Mouse (Mus musculus): ENCODE results near the gene Ptprg. TPM values are rescaled to one million over a fixed set of nuclear protein-coding genes. Genes with fewer than 3 reads are reported as not detected.

Gene Ptprg
- polyA plus RNA-seq, 1 experiment from 2014 or later = 42.3 TPM

DNA sequence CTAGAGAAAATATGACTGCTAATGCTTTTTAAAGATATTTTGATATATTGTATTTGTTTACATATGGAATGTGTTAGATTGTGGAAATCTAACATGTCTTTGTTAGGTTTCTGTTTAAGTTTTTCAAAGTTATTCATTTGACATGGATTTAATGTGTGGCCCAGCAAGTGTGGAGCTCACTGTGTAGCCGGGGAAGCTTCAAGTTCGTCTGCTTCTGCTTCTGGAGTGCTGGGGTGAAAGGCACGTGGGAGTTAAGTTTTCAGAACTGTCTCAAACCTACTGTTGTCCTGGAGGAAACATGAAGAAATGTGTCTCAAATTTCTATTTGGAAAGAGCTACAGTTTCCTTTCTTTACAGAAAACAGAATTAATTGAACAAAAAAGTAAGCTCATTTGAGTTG lies 311.5 kb downstream of the Ptprg start:
- H3K27ac ChIP-seq (ENCODE audit: low read depth, low read length) = no peak overlapping the region
- 53% methylated on average over 3 of the region's 3 CpGs for WGBS
- no peak for ATAC-seq (ENCODE audit: low read depth)
- H3K4me1 ChIP-seq (ENCODE audit: control insufficient read depth, insufficient read depth, low read length) = no peaks in the 10 kb centered on the region
- H3K36me3 ChIP-seq (ENCODE audit: control insufficient read depth, insufficient read depth, low read length) = no peaks in the 10 kb centered on the region
- no peaks in the 10 kb centered on the region for H3K9me3 ChIP-seq (ENCODE audit: control insufficient read depth, low read length)
- H3K4me2 ChIP-seq (ENCODE audit: low read depth, low read length) = no peak overlapping the region
- no peak overlapping the region for H3K9ac ChIP-seq (replicated peaks; ENCODE audit: low read depth, low read length)
- no peaks in the 10 kb centered on the region for H3K27me3 ChIP-seq (ENCODE audit: control insufficient read depth, insufficient read depth, low read length)
- H3K4me3 ChIP-seq (ENCODE audit: low read depth, low read length) = no peak overlapping the region

DNA sequence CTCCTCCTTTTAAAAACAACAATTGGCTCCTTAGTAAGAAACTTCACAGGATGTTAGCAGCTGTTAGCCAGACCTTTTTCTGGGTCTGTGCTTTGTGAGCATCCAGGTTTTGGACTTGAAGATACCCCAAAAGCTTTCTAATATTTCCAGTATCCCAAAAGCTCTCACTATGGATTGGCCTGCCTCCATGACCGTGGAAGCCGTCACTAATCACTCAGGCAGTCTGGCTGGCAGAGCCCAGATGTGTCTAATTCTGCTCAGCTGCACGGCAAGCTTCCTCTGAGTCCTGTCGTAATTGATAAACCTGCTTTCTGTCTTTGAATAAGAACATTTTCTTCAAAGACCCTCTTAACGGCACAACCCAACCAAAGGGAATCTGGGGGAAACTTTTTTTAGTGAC lies 312.0 kb downstream of the Ptprg start:
- Histone ChIP-seq H3K27ac (ENCODE audit: low read depth, low read length) (no peak overlapping the region), H3K9me3 (ENCODE audit: control insufficient read depth, low read length) (no peaks in the 10 kb centered on the region), H3K36me3 (ENCODE audit: control insufficient read depth, insufficient read depth, low read length) (no peaks in the 10 kb centered on the region), H3K27me3 (ENCODE audit: control insufficient read depth, insufficient read depth, low read length) (no peaks in the 10 kb centered on the region), H3K4me3 (ENCODE audit: low read depth, low read length) (no peak overlapping the region), H3K4me1 (ENCODE audit: control insufficient read depth, insufficient read depth, low read length) (no peaks in the 10 kb centered on the region), H3K9ac (replicated peaks; ENCODE audit: low read depth, low read length) (no peak overlapping the region), H3K4me2 (ENCODE audit: low read depth, low read length) (no peak overlapping the region)
- no peak for ATAC-seq (ENCODE audit: low read depth)
- 41% methylated on average over 5 of the region's 5 CpGs for WGBS

DNA sequence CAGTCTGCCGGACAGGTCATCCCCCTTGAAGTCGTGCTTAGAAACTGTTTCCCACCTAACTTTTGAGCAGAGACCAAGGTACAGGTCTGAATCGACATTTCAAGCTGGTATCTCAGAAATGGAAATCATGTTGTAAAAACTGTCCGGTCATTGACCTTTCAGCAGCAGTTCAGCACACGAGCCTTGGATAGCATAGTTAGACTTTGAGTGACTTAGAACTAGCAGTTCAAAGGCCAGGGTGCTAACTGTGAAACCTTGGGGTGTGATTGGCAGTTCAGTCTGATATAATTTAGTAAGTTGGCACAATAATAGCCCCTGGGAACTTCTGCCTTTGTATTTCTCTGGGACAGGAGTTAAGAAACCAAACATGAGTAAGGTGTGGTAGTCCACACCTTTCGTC lies 312.5 kb downstream of the Ptprg start:
- H3K4me1 ChIP-seq (ENCODE audit: control insufficient read depth, insufficient read depth, low read length) = no peaks in the 10 kb centered on the region
- H3K9me3 ChIP-seq (ENCODE audit: control insufficient read depth, low read length) = no peaks in the 10 kb centered on the region
- H3K27ac ChIP-seq (ENCODE audit: low read depth, low read length) = no peak overlapping the region
- no peak overlapping the region for H3K9ac ChIP-seq (replicated peaks; ENCODE audit: low read depth, low read length)
- WGBS = 90% methylated on average over 6 of the region's 6 CpGs
- ATAC-seq (ENCODE audit: low read depth) = no peak
- no peaks in the 10 kb centered on the region for H3K36me3 ChIP-seq (ENCODE audit: control insufficient read depth, insufficient read depth, low read length)
- no peak overlapping the region for H3K4me2 ChIP-seq (ENCODE audit: low read depth, low read length)
- H3K27me3 ChIP-seq (ENCODE audit: control insufficient read depth, insufficient read depth, low read length) = no peaks in the 10 kb centered on the region
- H3K4me3 ChIP-seq (ENCODE audit: low read depth, low read length) = no peak overlapping the region

DNA sequence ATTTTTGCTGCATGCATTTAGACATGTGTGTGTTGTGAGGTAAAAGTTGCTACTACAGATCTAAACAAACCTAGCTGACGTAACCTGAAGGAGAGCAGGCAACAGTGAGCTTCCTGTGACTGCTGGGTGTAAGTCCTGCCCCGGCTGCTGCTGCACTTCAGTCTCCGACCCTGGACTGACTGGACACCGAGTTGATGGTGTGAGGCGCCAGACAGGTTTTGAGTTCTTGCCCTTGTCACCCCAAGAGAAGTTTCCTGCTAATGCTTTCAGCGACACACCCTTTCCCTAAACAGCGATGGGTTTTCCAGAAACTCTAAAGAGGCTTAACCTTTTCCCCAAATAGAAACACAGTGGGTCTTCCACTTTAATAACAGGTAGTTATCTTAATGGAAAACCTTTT lies 313.1 kb downstream of the Ptprg start:
- WGBS = 88% methylated on average over 7 of the region's 7 CpGs
- no peak for ATAC-seq (ENCODE audit: low read depth)
- Histone ChIP-seq H3K9me3 (ENCODE audit: control insufficient read depth, low read length) (no peaks in the 10 kb centered on the region), H3K27ac (ENCODE audit: low read depth, low read length) (no peak overlapping the region), H3K4me1 (ENCODE audit: control insufficient read depth, insufficient read depth, low read length) (no peaks in the 10 kb centered on the region), H3K9ac (replicated peaks; ENCODE audit: low read depth, low read length) (no peak overlapping the region), H3K4me2 (ENCODE audit: low read depth, low read length) (no peak overlapping the region), H3K27me3 (ENCODE audit: control insufficient read depth, insufficient read depth, low read length) (no peaks in the 10 kb centered on the region), H3K4me3 (ENCODE audit: low read depth, low read length) (no peak overlapping the region), H3K36me3 (ENCODE audit: control insufficient read depth, insufficient read depth, low read length) (no peaks in the 10 kb centered on the region)

DNA sequence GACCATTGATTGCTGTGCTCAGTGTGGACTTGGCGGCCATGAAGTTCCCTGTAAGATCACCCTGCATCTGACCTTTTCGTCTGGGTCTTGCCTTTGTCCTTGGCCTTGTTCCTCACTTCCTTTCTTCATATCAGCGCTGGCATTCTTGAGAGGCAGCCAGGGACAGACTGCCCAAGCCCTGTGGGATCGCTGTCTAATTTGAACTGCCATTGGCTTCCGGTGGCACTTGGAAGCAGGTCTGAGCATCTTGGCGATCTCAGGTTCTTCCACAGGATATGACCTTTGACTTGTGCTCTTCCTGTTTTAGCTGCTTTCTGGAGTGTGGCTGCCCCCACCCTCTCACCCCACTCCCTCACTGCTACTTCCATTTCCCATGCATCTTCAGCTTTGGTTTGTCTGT lies 315.3 kb downstream of the Ptprg start:
- Histone ChIP-seq H3K4me3 (ENCODE audit: low read depth, low read length) (no peak overlapping the region), H3K27me3 (ENCODE audit: control insufficient read depth, insufficient read depth, low read length) (no peaks in the 10 kb centered on the region), H3K4me1 (ENCODE audit: control insufficient read depth, insufficient read depth, low read length) (peaks cover 3% of the 10 kb centered on the region; the same call in 1 of the 2 replicates), H3K36me3 (ENCODE audit: control insufficient read depth, insufficient read depth, low read length) (no peaks in the 10 kb centered on the region), H3K27ac (ENCODE audit: low read depth, low read length) (no peak overlapping the region), H3K9me3 (ENCODE audit: control insufficient read depth, low read length) (no peaks in the 10 kb centered on the region), H3K9ac (replicated peaks; ENCODE audit: low read depth, low read length) (no peak overlapping the region), H3K4me2 (ENCODE audit: low read depth, low read length) (no peak overlapping the region)
- no peak for ATAC-seq (ENCODE audit: low read depth)
- 78% methylated on average over 6 of the region's 6 CpGs for WGBS

DNA sequence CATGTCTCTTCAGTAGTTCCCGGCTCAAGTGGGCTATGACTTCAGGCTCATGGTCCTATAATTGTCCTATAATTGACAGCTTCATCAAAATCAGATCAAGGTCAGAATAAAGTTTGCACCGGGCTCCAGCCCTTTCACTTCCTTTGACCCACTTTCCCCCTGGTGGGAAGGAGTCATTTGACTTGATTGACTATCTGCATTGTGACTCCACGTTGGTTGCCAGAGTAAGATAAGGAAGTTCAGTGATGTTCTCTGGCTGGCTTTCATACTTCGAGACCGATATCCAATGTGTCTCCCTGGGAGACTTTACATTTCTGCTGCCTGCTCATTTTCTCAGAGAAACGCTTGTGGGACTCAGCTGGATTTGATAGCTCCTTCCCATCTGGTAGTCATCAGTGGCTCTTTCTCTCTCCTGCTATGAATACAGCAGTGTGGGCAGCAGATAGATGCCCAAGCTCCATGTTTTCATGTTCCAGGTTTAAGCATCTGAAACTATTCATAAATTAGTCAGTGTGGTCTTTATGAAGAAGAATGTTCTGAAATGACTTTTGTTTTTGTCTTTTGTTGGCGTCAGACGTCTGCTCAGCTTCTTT lies 318.5 kb downstream of the Ptprg start:
- no peaks in the 10 kb centered on the region for H3K36me3 ChIP-seq (ENCODE audit: control insufficient read depth, insufficient read depth, low read length)
- ATAC-seq (ENCODE audit: low read depth) = no peak
- no peak overlapping the region for H3K9ac ChIP-seq (replicated peaks; ENCODE audit: low read depth, low read length)
- no peak overlapping the region for H3K4me2 ChIP-seq (ENCODE audit: low read depth, low read length)
- no peak overlapping the region for H3K4me3 ChIP-seq (ENCODE audit: low read depth, low read length)
- WGBS = 33% methylated on average over 8 of the region's 8 CpGs
- H3K27me3 ChIP-seq (ENCODE audit: control insufficient read depth, insufficient read depth, low read length) = no peaks in the 10 kb centered on the region
- H3K27ac ChIP-seq (ENCODE audit: low read depth, low read length) = no peak overlapping the region
- H3K4me1 ChIP-seq (ENCODE audit: control insufficient read depth, insufficient read depth, low read length) = peaks cover 8% of the 10 kb centered on the region; the same call in 1 of the 2 replicates
- no peaks in the 10 kb centered on the region for H3K9me3 ChIP-seq (ENCODE audit: control insufficient read depth, low read length)

DNA sequence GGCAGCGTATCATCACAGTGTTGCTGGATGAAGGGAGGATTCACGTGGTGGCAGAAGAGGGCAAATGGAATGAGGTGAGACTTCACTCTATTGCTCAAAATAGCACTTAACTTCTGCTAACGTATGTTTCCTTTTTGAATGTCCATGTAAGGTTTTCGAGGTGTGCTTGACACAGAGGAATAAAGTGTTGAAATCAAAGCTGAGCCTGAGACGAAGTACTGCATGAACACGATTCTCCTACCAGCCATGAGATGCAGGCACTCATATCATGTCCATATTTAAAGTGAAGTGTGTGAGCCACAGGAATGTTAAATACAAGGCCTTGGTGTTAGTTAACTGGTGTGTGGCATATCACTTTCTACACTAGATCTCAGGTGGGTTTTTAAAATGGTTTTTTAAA lies 320.9 kb downstream of the Ptprg start:
- Histone ChIP-seq H3K9me3 (ENCODE audit: control insufficient read depth, low read length) (no peaks in the 10 kb centered on the region), H3K4me1 (ENCODE audit: control insufficient read depth, insufficient read depth, low read length) (peaks cover 8% of the 10 kb centered on the region; the same call in 1 of the 2 replicates), H3K36me3 (ENCODE audit: control insufficient read depth, insufficient read depth, low read length) (no peaks in the 10 kb centered on the region), H3K9ac (replicated peaks; ENCODE audit: low read depth, low read length) (no peak overlapping the region), H3K4me2 (ENCODE audit: low read depth, low read length) (no peak overlapping the region), H3K4me3 (ENCODE audit: low read depth, low read length) (no peak overlapping the region), H3K27me3 (ENCODE audit: control insufficient read depth, insufficient read depth, low read length) (no peaks in the 10 kb centered on the region), H3K27ac (ENCODE audit: low read depth, low read length) (no peak overlapping the region)
- WGBS = 91% methylated on average over 6 of the region's 6 CpGs
- no peak for ATAC-seq (ENCODE audit: low read depth)

DNA sequence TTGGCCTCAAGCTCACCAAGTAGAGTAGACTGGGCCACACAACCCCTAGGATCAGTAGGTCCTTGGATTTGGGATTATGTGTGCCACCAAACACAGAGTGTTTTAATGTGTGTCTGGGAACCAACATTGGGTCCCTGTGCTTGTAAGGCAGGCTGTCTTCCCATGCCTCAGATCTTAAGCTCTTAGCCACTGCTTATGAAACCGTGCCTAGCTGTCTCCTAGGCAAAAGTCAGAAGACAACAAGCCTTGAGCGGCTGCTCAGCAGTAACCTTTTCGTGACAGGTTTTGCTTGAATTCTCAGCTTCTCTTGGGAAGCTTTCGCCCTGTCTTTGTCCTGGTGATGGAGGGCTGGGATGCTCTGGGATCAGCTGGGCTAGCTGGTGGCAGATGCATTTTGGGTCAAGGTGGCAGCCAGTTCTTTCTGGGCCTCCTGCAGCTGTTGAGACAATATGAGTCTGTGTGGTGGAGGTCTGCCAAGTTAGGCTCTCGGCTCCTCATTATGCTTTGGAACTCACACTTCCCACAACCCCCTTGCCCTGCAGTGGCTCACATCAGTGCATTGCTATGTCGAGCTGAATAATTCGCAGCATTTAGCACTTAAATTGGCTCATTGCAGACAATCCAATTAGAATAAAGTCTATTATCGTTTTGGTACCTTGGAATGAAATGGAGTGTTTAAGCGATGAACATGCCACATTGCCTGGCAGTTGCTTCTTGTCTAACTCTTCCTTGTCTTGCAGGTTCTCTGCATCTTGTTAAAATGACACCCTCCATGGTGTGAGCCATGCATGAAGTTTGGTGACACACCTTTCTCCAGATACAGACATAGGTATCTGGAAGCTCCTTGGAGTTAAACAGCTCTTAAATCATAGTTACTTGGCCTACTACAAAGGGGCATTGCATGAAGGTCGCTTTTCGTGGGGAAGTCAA lies 321.9 kb downstream of the Ptprg start:
- 60% methylated on average over 11 of the region's 11 CpGs for WGBS
- no peaks in the 10 kb centered on the region for H3K36me3 ChIP-seq (ENCODE audit: control insufficient read depth, insufficient read depth, low read length)
- no peaks in the 10 kb centered on the region for H3K9me3 ChIP-seq (ENCODE audit: control insufficient read depth, low read length)
- no peak overlapping the region for H3K4me3 ChIP-seq (ENCODE audit: low read depth, low read length)
- H3K27me3 ChIP-seq (ENCODE audit: control insufficient read depth, insufficient read depth, low read length) = no peaks in the 10 kb centered on the region
- H3K9ac ChIP-seq (replicated peaks; ENCODE audit: low read depth, low read length) = no peak overlapping the region
- peak overlapping the region; percentile 78 for H3K27ac ChIP-seq (ENCODE audit: low read depth, low read length)
- H3K4me1 ChIP-seq (ENCODE audit: control insufficient read depth, insufficient read depth, low read length) = peaks cover 11% of the 10 kb centered on the region; the same call in 1 of the 2 replicates
- peak; percentile 79 for ATAC-seq (ENCODE audit: low read depth)
- no peak overlapping the region for H3K4me2 ChIP-seq (ENCODE audit: low read depth, low read length)

DNA sequence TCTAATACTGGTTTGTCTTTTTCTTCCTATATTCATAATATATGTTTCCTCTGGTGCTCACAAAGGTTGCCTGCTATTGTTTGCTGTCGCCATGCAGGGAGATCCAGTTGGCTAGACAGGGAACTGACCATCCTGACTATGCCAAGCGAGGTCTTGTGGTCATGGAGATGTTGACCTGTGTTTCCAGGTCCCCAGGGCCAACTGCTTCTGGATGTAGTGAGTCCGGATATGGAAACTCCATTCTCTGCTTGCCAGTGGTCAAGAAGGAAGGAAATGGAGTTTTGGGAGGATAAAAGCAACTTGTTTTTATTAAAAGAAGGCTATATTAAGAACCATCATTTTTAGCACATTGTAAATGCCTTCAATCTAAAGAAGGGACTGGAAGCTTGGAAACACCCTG lies 327.8 kb downstream of the Ptprg start:
- Histone ChIP-seq H3K9me3 (ENCODE audit: control insufficient read depth, low read length) (no peaks in the 10 kb centered on the region), H3K9ac (replicated peaks; ENCODE audit: low read depth, low read length) (no peak overlapping the region), H3K4me2 (ENCODE audit: low read depth, low read length) (no peak overlapping the region), H3K27ac (ENCODE audit: low read depth, low read length) (no peak overlapping the region), H3K27me3 (ENCODE audit: control insufficient read depth, insufficient read depth, low read length) (no peaks in the 10 kb centered on the region), H3K4me3 (ENCODE audit: low read depth, low read length) (no peak overlapping the region), H3K4me1 (ENCODE audit: control insufficient read depth, insufficient read depth, low read length) (0 out of 2 replicates have a peak, but pooled peaks cover 3% of the 10 kb centered on the region), H3K36me3 (ENCODE audit: control insufficient read depth, insufficient read depth, low read length) (no peaks in the 10 kb centered on the region)
- ATAC-seq (ENCODE audit: low read depth) = no peak
- 80% methylated on average over 3 of the region's 3 CpGs for WGBS

Data from neural tube, embryonic 14.5 days (tissue).